Mouse (Mus musculus): ENCODE data around the gene Col4a1.

DNA sequence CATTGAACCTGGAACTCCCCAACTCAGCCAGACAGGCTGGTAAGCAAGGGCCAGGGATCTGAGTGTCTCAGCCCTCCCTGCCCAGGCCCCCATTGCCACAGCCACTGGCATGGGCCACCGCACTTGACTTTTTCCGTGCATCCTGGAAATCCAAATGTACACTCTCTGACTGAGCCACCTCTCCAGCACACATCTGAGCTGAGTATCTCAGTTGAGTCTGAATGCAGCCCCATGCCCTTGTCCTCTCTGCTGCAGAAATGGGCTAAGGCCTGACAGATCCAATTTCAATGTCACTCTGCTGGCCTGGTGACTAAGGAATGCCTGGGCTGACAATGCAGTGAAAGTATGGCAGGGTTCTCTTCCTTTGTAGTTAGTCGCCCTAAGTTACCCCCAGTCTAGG, 114.6 kb downstream of the Col4a1 start:
- TF ChIP-seq POLR2A (IDR thresholded peaks at IDR 0.05; ENCODE audit: low read depth, low read length) (no peak), CTCF (IDR thresholded peaks at IDR 0.05; ENCODE audit: extremely low read depth, insufficient read length, insufficient replicate concordance, low read depth, low read length) (no peak)

All from small intestine, adult 2 months (tissue).